Mouse (Mus musculus) heart, adult 2 months (tissue): ENCODE results near the gene Cenpf.

Experiments used
- CTCF ChIP-seq: fragments of 200-600 bp; IDR thresholded peaks from 2 replicates; pipeline ENCODE4 v1.8.1; 2022; ENCODE audit warnings: antibody characterized with exemption, mild to moderate bottlenecking, moderate library complexity
- POLR2A ChIP-seq: fragments of 200-500 bp; IDR thresholded peaks from 2 replicates; pipeline ENCODE4 v1.6.1; 2011; ENCODE audit warnings: mild to moderate bottlenecking, low read depth, low read length, control low read depth; ENCODE audit not compliant: insufficient read depth

- no peak for TF ChIP-seq CTCF
- TF ChIP-seq POLR2A = no peak
Observed at GRCm38 (mm10) chr1:189608640-189609039, 79.2 kb downstream of the Cenpf start.
